Mouse (Mus musculus) heart, postnatal 4 days (tissue): ENCODE data around the gene Prph. TPM values are rescaled to one million over a fixed set of nuclear protein-coding genes. Genes with fewer than 3 reads are reported as not detected.
A peak's percentile ranks its signal among the peaks of the same experiment; 100 is the strongest.

ENCODE experiments used
- DNase-seq: peaks from one replicate; pipeline ENCODE4 v3.0.0; 2021
- microRNA-seq, 2 experiments: library from miRNA; unstranded; fragments of <30 nt; microRNA quantifications; one replicate each; pipeline ENCODE4 v1.2.0; 2021 to 2022
- total RNA-seq, 2 experiments: library from RNA; stranded (reverse); gene quantifications; 2 replicates each; pipeline ENCODE4 v1.2.3; 2021

The Prph gene
- total RNA-seq, 2 experiments from 2014 or later: 0.60 to 1.3 TPM

- no peak for DNase-seq
Measured at GRCm38 (mm10) chr15:99098493-99098861, 43.5 kb downstream of the Prph start.

GRCm38 (mm10) chr15:99099139-99099556 is 44.2 kb downstream of the Prph start:
- DNase-seq: peak; percentile 71

- DNase-seq: no peak
Measured at GRCm38 (mm10) chr15:99099984-99100383, 45.0 kb downstream of the Prph start.

GRCm38 (mm10) chr15:99105238-99105637 is 50.3 kb downstream of the Prph start:
- DNase-seq: no peak

GRCm38 (mm10) chr15:99107866-99108265 is 52.9 kb downstream of the Prph start:
- no peak for DNase-seq

Small RNA genes within 50 kb of the gene (microRNA-seq; reads per million reads assigned to microRNA genes)
- gene Mir6960: 0.35 to 1.8 reads per million in 2 experiments

Other genes with a start within 250 kb of the Prph start
- gene Ddn, start 245.7 kb upstream of the Prph start, total RNA-seq: 1 to 10 TPM in 1 of 2 experiments, under 1 TPM in 1; 0.93 to 1.2 TPM
- gene Prkag1, start 223.7 kb upstream of the Prph start, total RNA-seq: 10 to 100 TPM; 88.9 to 89.3 TPM
- 10 to 100 TPM; 65.6 to 67.2 TPM for gene Kmt2d, start 184.0 kb upstream of the Prph start, total RNA-seq
- 1 to 10 TPM; 2.0 TPM for gene Rhebl1, start 160.6 kb upstream of the Prph start, total RNA-seq
- gene Dhh, start 156.6 kb upstream of the Prph start, total RNA-seq: 1 to 10 TPM; 2.7 to 3.5 TPM
- 10 to 100 TPM; 14.1 to 15.9 TPM for gene Lmbr1l, start 136.9 kb upstream of the Prph start, total RNA-seq
- gene Tuba1b, start 120.6 kb upstream of the Prph start, total RNA-seq: 100 to 1,000 TPM; 873 to 889 TPM
- gene Gm49450, start 101.6 kb upstream of the Prph start, total RNA-seq: not detected
- gene Tuba1a, start 101.5 kb upstream of the Prph start, total RNA-seq: 100 to 1,000 TPM; 435 TPM
- gene Tuba1c, start 25.3 kb upstream of the Prph start, total RNA-seq: 100 to 1,000 TPM; 200 to 203 TPM
- 10 to 100 TPM; 17.8 to 18.7 TPM for gene Troap, start 19.4 kb downstream of the Prph start, total RNA-seq
- under 1 TPM in 1 of 2 experiments, not detected in 1; 0.19 TPM for gene C1ql4, start 32.6 kb downstream of the Prph start, total RNA-seq
- gene Dnajc22, start 38.0 kb downstream of the Prph start, total RNA-seq: 1 to 10 TPM in 1 of 2 experiments, under 1 TPM in 1; 0.79 to 1.2 TPM
- 10 to 100 TPM; 24.8 to 28.3 TPM for gene Spats2, start 70.7 kb downstream of the Prph start, total RNA-seq
- gene Kcnh3, start 169.7 kb downstream of the Prph start, total RNA-seq: under 1 TPM; 0.41 to 0.54 TPM
- 10 to 100 TPM; 82.4 to 88.4 TPM for gene Mcrs1, start 196.8 kb downstream of the Prph start, total RNA-seq
- 10 to 100 TPM; 36.5 to 41.4 TPM for gene Prpf40b, start 239.9 kb downstream of the Prph start, total RNA-seq
- gene Fam186b, start 240.7 kb downstream of the Prph start, total RNA-seq: under 1 TPM in 1 of 2 experiments, not detected in 1; 0.17 TPM